Mouse (Mus musculus): ENCODE results near the gene Gm12184. TPM values are rescaled to one million over a fixed set of nuclear protein-coding genes. Genes with fewer than 3 reads are reported as not detected.
A peak's percentile ranks its signal among the peaks of the same experiment; 100 is the strongest.

Gene Gm12184
- polyA plus RNA-seq, 1 experiment from 2014 or later = 4.4 TPM

GRCm38 (mm10) chr11:48789215-48789614 is 37.2 kb downstream of the Gm12184 start:
- Histone ChIP-seq H3K4me3 (ENCODE audit: low read depth, low read length) (no peak overlapping the region), H3K4me2 (replicated peaks; ENCODE audit: low read depth, low read length) (no peak overlapping the region), H3K9ac (replicated peaks; ENCODE audit: low read depth) (no peak overlapping the region), H3K36me3 (ENCODE audit: insufficient read depth, low read length) (no peaks in the 10 kb centered on the region), H3K9me3 (ENCODE audit: low read length) (no peaks in the 10 kb centered on the region), H3K27me3 (replicated peaks; ENCODE audit: insufficient read depth, low read length) (no peaks in the 10 kb centered on the region), H3K4me1 (ENCODE audit: insufficient read depth, low read depth, low read length) (no peaks in the 10 kb centered on the region), H3K27ac (ENCODE audit: low read length) (no peak overlapping the region)
- ATAC-seq (no peak), DNase-seq (ENCODE audit: low spot score) (no peak)
- 88% methylated on average over 5 of the region's 5 CpGs for WGBS
- TF ChIP-seq EP300 (IDR thresholded peaks at IDR 0.05) (no peak), CTCF (IDR thresholded peaks at IDR 0.05) (no peak)

DNA sequence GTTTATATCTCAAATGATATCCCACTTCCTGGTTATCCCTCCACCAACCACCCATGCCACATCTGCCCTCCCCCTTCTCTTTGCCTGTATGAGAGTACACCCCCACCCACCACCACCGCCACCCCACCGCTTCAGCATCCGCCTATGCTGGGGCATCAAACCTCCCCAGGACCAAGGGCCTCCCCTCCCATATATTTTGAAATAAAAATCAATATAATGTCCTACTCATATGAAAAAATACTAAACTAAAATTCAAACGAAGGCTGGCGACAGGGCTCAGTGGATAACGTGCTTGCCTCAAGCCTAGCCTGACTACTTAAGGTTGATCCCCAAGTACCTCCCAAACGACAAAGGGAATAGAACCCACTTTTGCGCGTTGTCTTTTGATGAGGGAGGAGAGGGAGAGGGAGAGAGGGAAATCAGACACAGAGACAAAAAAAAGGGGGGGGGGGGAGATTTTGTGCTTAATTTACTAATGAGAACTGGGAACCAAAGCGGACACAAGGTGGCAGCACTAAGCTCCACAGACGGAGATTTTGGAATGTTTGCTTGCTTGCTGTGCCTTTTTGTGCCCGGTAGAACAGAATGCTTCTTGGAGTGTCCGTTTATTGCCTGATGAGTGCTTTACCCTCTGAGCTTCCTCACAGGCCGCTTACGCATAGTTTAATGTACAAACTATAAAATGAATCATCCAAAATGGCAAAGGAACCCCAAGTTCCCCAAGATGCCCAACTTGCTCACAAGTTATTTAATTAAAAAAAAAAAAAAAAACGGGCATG is 38.0 kb downstream of the Gm12184 start:
- Histone ChIP-seq H3K4me1 (ENCODE audit: insufficient read depth, low read depth, low read length) (no peaks in the 10 kb centered on the region), H3K9me3 (ENCODE audit: low read length) (no peaks in the 10 kb centered on the region), H3K4me3 (ENCODE audit: low read depth, low read length) (peak overlapping the region; percentile 37), H3K27me3 (replicated peaks; ENCODE audit: insufficient read depth, low read length) (no peaks in the 10 kb centered on the region), H3K9ac (replicated peaks; ENCODE audit: low read depth) (peak overlapping the region; percentile 29; the same call in 1 of the 2 replicates), H3K27ac (ENCODE audit: low read length) (peak overlapping the region; percentile 32; the same call in 1 of the 2 replicates), H3K4me2 (replicated peaks; ENCODE audit: low read depth, low read length) (peak overlapping the region; percentile 63), H3K36me3 (ENCODE audit: insufficient read depth, low read length) (no peaks in the 10 kb centered on the region)
- DNase-seq (ENCODE audit: low spot score) (peak; percentile 93), ATAC-seq (peak; percentile 44)
- TF ChIP-seq CTCF (IDR thresholded peaks at IDR 0.05) (peak; percentile 78), EP300 (IDR thresholded peaks at IDR 0.05) (0 out of 2 replicates have a peak, but pooled peaks have one; percentile 25)
- 7% methylated on average over 16 of the region's 16 CpGs for WGBS

DNA sequence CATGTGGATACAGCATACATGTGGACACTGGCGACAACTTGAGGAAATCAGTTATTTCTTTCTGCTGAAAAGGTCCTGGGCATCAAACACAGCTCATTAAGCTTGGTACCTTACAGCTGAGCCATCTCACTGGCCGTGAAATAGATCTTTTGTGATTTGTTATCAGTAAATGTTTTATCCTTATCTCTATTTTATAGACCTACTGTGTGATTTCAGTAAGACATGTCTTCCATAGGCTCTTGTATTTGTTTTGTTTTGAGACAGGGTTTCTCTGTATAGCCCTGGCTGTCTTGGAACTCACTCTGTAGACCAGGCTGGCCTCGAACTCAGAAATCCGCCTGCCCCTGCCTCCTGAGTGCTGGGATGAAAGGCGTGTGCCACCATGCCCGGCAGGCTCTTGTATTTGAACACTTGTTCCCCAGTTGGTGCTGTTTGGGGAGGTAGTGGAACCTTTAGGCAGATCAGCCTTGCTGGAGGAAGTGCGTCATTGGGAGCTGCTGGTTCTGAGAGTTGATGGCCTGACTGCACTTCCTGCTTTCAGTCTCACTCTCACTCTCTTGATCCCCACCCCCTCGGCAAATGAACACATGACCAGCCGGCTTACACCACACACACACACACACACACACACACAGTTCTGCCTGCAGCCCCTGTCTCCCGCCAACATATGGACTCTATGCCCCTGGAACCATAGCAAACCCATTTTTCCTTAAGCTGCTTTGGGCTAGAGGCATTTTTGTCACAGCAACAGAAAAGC is 38.8 kb downstream of the Gm12184 start:
- H3K4me3 ChIP-seq (ENCODE audit: low read depth, low read length) = 0 out of 2 replicates have a peak overlapping the region, but pooled peaks have one; percentile 37
- no peaks in the 10 kb centered on the region for H3K36me3 ChIP-seq (ENCODE audit: insufficient read depth, low read length)
- H3K27me3 ChIP-seq (replicated peaks; ENCODE audit: insufficient read depth, low read length) = no peaks in the 10 kb centered on the region
- no peaks in the 10 kb centered on the region for H3K9me3 ChIP-seq (ENCODE audit: low read length)
- DNase-seq (ENCODE audit: low spot score) (peak; percentile 92), ATAC-seq (peak; percentile 79)
- WGBS = 37% methylated on average over 10 of the region's 10 CpGs
- H3K9ac ChIP-seq (replicated peaks; ENCODE audit: low read depth) = no peak overlapping the region
- no peak overlapping the region for H3K27ac ChIP-seq (ENCODE audit: low read length)
- no peaks in the 10 kb centered on the region for H3K4me1 ChIP-seq (ENCODE audit: insufficient read depth, low read depth, low read length)
- TF ChIP-seq CTCF (IDR thresholded peaks at IDR 0.05) (no peak), EP300 (IDR thresholded peaks at IDR 0.05) (no peak)
- peak overlapping the region; percentile 63 for H3K4me2 ChIP-seq (replicated peaks; ENCODE audit: low read depth, low read length)

DNA sequence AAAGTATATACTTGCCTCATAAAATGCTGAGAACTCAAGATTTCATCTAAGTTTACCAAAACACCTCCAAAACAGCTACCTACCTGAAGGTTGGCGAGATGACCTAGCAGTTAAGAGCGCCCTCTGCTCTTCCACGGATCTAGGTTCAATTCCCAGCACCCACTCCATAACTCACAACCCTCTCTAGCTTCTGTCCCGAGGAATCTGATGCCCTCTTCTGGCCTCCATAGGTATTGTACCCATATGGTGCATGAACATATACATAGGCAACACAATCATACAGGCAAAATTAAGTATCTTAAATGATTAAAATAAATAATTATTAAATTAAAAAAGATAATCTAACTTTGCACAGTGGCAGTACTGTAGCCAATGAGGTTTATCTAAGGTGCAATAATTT is 44.2 kb downstream of the Gm12184 start:
- H3K4me3 ChIP-seq (ENCODE audit: low read depth, low read length) = no peak overlapping the region
- no peak overlapping the region for H3K9ac ChIP-seq (replicated peaks; ENCODE audit: low read depth)
- no peak for TF ChIP-seq CTCF (IDR thresholded peaks at IDR 0.05)
- no peak for TF ChIP-seq EP300 (IDR thresholded peaks at IDR 0.05)
- H3K4me2 ChIP-seq (replicated peaks; ENCODE audit: low read depth, low read length) = no peak overlapping the region
- no peaks in the 10 kb centered on the region for H3K4me1 ChIP-seq (ENCODE audit: insufficient read depth, low read depth, low read length)
- 84% methylated on average over 4 of the region's 4 CpGs for WGBS
- ATAC-seq = no peak
- H3K27me3 ChIP-seq (replicated peaks; ENCODE audit: insufficient read depth, low read length) = no peaks in the 10 kb centered on the region
- H3K9me3 ChIP-seq (ENCODE audit: low read length) = no peaks in the 10 kb centered on the region
- no peaks in the 10 kb centered on the region for H3K36me3 ChIP-seq (ENCODE audit: insufficient read depth, low read length)
- no peak overlapping the region for H3K27ac ChIP-seq (ENCODE audit: low read length)
- DNase-seq (ENCODE audit: low spot score) = no peak

DNA sequence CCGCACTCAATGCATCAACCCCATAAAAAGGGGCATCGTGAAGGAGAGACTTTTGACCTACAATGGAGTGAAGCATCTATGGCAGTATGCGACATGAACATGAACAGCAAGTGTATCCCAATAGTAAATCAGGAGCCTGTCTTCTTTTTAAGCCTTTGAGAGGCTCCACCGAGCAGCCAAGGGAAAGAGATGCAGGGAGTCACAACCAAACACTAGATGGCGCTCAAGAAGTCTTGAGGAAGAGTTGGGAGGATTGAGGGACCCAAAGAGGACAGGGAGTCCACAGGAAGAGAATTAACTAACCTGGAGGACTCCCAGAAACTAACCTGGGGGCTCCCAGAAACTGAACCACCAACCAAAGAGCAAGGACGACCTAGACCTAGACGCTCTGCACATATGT is 47.0 kb downstream of the Gm12184 start:
- DNase-seq (ENCODE audit: low spot score) = peak; percentile 49
- no peak overlapping the region for H3K27ac ChIP-seq (ENCODE audit: low read length)
- 33% methylated on average over 7 of the region's 7 CpGs for WGBS

GRCm38 (mm10) chr11:48777303-48777702 is 49.2 kb downstream of the Gm12184 start:
- DNase-seq (ENCODE audit: low spot score) (no peak), ATAC-seq (no peak)
- whole genome bisulfite sequencing = 82% methylated on average over 9 of the region's 9 CpGs
- Histone ChIP-seq H3K4me2 (replicated peaks; ENCODE audit: low read depth, low read length) (no peak overlapping the region), H3K4me3 (ENCODE audit: low read depth, low read length) (no peak overlapping the region), H3K9ac (replicated peaks; ENCODE audit: low read depth) (no peak overlapping the region), H3K9me3 (ENCODE audit: low read length) (no peaks in the 10 kb centered on the region), H3K36me3 (ENCODE audit: insufficient read depth, low read length) (no peaks in the 10 kb centered on the region), H3K27me3 (replicated peaks; ENCODE audit: insufficient read depth, low read length) (no peaks in the 10 kb centered on the region), H3K4me1 (ENCODE audit: insufficient read depth, low read depth, low read length) (no peaks in the 10 kb centered on the region; the same call in 1 of the 2 replicates), H3K27ac (ENCODE audit: low read length) (no peak overlapping the region)
- TF ChIP-seq EP300 (IDR thresholded peaks at IDR 0.05) (no peak), CTCF (IDR thresholded peaks at IDR 0.05) (no peak)

More for the DNA sequence above, 47.0 kb downstream of the Gm12184 start:
- Histone ChIP-seq H3K36me3 (ENCODE audit: insufficient read depth, low read length) (no peaks in the 10 kb centered on the region), H3K4me3 (ENCODE audit: low read depth, low read length) (no peak overlapping the region), H3K9ac (replicated peaks; ENCODE audit: low read depth) (no peak overlapping the region), H3K9me3 (ENCODE audit: low read length) (no peaks in the 10 kb centered on the region), H3K27me3 (replicated peaks; ENCODE audit: insufficient read depth, low read length) (no peaks in the 10 kb centered on the region), H3K4me1 (ENCODE audit: insufficient read depth, low read depth, low read length) (no peaks in the 10 kb centered on the region; the same call in 1 of the 2 replicates), H3K4me2 (replicated peaks; ENCODE audit: low read depth, low read length) (no peak overlapping the region)
- ATAC-seq = no peak
- TF ChIP-seq CTCF (IDR thresholded peaks at IDR 0.05) (peak; percentile 70), EP300 (IDR thresholded peaks at IDR 0.05) (no peak)
